Mouse (Mus musculus) ES-E14 (cell line): ENCODE results near the gene Dusp12.

Experiments
- CHD2 ChIP-seq: IDR thresholded peaks from 2 replicates; pipeline ENCODE4 v1.6.1; 2014; ENCODE audit warnings: mild to moderate bottlenecking, low read depth, low read length, inconsistent platforms
- HCFC1 ChIP-seq: IDR thresholded peaks from 2 replicates; pipeline ENCODE4 v1.6.1; 2012; ENCODE audit warnings: low read length, inconsistent platforms, borderline replicate concordance; ENCODE audit not compliant: insufficient read depth
- MAFK ChIP-seq: IDR thresholded peaks from 2 replicates; pipeline ENCODE4 v1.6.1; 2014; ENCODE audit warnings: mild to moderate bottlenecking, low read depth, low read length, inconsistent platforms; ENCODE audit not compliant: insufficient read depth
- ZC3H11A ChIP-seq: IDR thresholded peaks from 2 replicates; pipeline ENCODE4 v1.6.1; 2012; ENCODE audit warnings: low read depth, mild to moderate bottlenecking, inconsistent platforms, low read length, borderline replicate concordance
- ZNF384 ChIP-seq: IDR thresholded peaks from 2 replicates; pipeline ENCODE4 v1.6.1; 2012; ENCODE audit warnings: low read depth, low read length, inconsistent platforms

- no peak for TF ChIP-seq CHD2
- no peak for TF ChIP-seq ZNF384
- no peak for TF ChIP-seq ZC3H11A
- TF ChIP-seq MAFK = no peak
- no peak for TF ChIP-seq HCFC1
Measured at GRCm38 (mm10) chr1:170919308-170919707, 34.0 kb upstream of the Dusp12 start.
